Mouse (Mus musculus) urinary bladder, postnatal 10 days (tissue): Measurements from ENCODE around the gene Tsc2.

Experiments
- DNase-seq: peaks from one replicate; pipeline ENCODE4 v3.0.0; 2022; ENCODE audit warnings: low spot score

Tsc2 gene

GRCm38 (mm10) chr17:24610711-24611110, 21.7 kb downstream of the Tsc2 start:
- DNase-seq = no peak

GRCm38 (mm10) chr17:24608874-24609273, 23.6 kb downstream of the Tsc2 start:
- no peak for DNase-seq

GRCm38 (mm10) chr17:24608370-24608769, 24.1 kb downstream of the Tsc2 start:
- DNase-seq = no peak

- no peak for DNase-seq
Observed at GRCm38 (mm10) chr17:24604557-24604956, 27.9 kb downstream of the Tsc2 start.

- no peak for DNase-seq
Observed at GRCm38 (mm10) chr17:24603961-24604360, 28.5 kb downstream of the Tsc2 start.

GRCm38 (mm10) chr17:24600502-24600901, 31.9 kb downstream of the Tsc2 start:
- no peak for DNase-seq

GRCm38 (mm10) chr17:24597989-24598388, 34.4 kb downstream of the Tsc2 start:
- no peak for DNase-seq

- no peak for DNase-seq
Observed at GRCm38 (mm10) chr17:24596471-24597183, 35.8 kb downstream of the Tsc2 start.

GRCm38 (mm10) chr17:24596073-24596466, 36.4 kb downstream of the Tsc2 start:
- no peak for DNase-seq

GRCm38 (mm10) chr17:24595126-24596072, 37.0 kb downstream of the Tsc2 start:
- DNase-seq = no peak

- no peak for DNase-seq
Observed at GRCm38 (mm10) chr17:24593992-24594890, 38.2 kb downstream of the Tsc2 start.

- no peak for DNase-seq
Observed at GRCm38 (mm10) chr17:24593248-24593647, 39.2 kb downstream of the Tsc2 start.

GRCm38 (mm10) chr17:24591695-24592094, 40.7 kb downstream of the Tsc2 start:
- DNase-seq = no peak

GRCm38 (mm10) chr17:24590943-24591342, 41.5 kb downstream of the Tsc2 start:
- DNase-seq = no peak

- no peak for DNase-seq
Observed at GRCm38 (mm10) chr17:24586532-24586931, 45.9 kb downstream of the Tsc2 start.

- DNase-seq = no peak
Observed at GRCm38 (mm10) chr17:24584520-24584919, 47.9 kb downstream of the Tsc2 start.

- no peak for DNase-seq
Observed at GRCm38 (mm10) chr17:24583599-24584460, 48.6 kb downstream of the Tsc2 start.

GRCm38 (mm10) chr17:24580287-24580686, 52.1 kb downstream of the Tsc2 start:
- no peak for DNase-seq

GRCm38 (mm10) chr17:24579532-24579931, 52.9 kb downstream of the Tsc2 start:
- no peak for DNase-seq

- no peak for DNase-seq
Observed at GRCm38 (mm10) chr17:24573811-24574210, 58.6 kb downstream of the Tsc2 start.

GRCm38 (mm10) chr17:24572651-24573245, 59.7 kb downstream of the Tsc2 start:
- DNase-seq = no peak
